Mouse (Mus musculus): ENCODE results near the gene Slc17a3. TPM values are rescaled to one million over a fixed set of nuclear protein-coding genes. Genes with fewer than 3 reads are reported as not detected.

Slc17a3 gene
- polyA plus RNA-seq (2014; fragmentation: Illumina TruSeq; extraction: RNeasy Lipid Tissue Mini Kit (QIAGEN cat#74804)) = not detected

GRCm38 (mm10) chr13:23839308-23839707 is at the start of gene Slc17a3:
Slc17a3 (plus strand) TSS chr13:23839434.

GRCm38 (mm10) chr13:23806422-23807052 is 32.7 kb upstream of the Slc17a3 start, which contains the start of gene Slc17a2:
Slc17a2 (plus strand) TSS chr13:23806993.

GRCm38 (mm10) chr13:23867405-23867804 is 28.2 kb downstream of the Slc17a3 start, which contains the start of gene Slc17a1:
Slc17a1 (plus strand) TSS chr13:23867750.

Other genes starting within 250 kb of the Slc17a3 start
- gene Hist1h2be, start 218.3 kb upstream of the Slc17a3 start, polyA plus RNA-seq (2014; fragmentation: Illumina TruSeq; extraction: RNeasy Lipid Tissue Mini Kit (QIAGEN cat#74804)) = 3.4 TPM
- 0.40 TPM for gene Hist1h1e, start 216.9 kb upstream of the Slc17a3 start, polyA plus RNA-seq (2014; fragmentation: Illumina TruSeq; extraction: RNeasy Lipid Tissue Mini Kit (QIAGEN cat#74804))
- gene Hist1h2ac, start 155.5 kb upstream of the Slc17a3 start, polyA plus RNA-seq (2014; fragmentation: Illumina TruSeq; extraction: RNeasy Lipid Tissue Mini Kit (QIAGEN cat#74804)) = 0.83 TPM
- 68.0 TPM for gene Hist1h2bc, start 155.2 kb upstream of the Slc17a3 start, polyA plus RNA-seq (2014; fragmentation: Illumina TruSeq; extraction: RNeasy Lipid Tissue Mini Kit (QIAGEN cat#74804))
- gene Hist1h1t, start 143.6 kb upstream of the Slc17a3 start, polyA plus RNA-seq (2014; fragmentation: Illumina TruSeq; extraction: RNeasy Lipid Tissue Mini Kit (QIAGEN cat#74804)) = not detected
- not detected for gene Hist1h4c, start 141.0 kb upstream of the Slc17a3 start, polyA plus RNA-seq (2014; fragmentation: Illumina TruSeq; extraction: RNeasy Lipid Tissue Mini Kit (QIAGEN cat#74804))
- 24.7 TPM for gene Hfe, start 128.6 kb upstream of the Slc17a3 start, polyA plus RNA-seq (2014; fragmentation: Illumina TruSeq; extraction: RNeasy Lipid Tissue Mini Kit (QIAGEN cat#74804))
- 9.9 TPM for gene Hist1h1c, start 100.6 kb upstream of the Slc17a3 start, polyA plus RNA-seq (2014; fragmentation: Illumina TruSeq; extraction: RNeasy Lipid Tissue Mini Kit (QIAGEN cat#74804))
- gene Hist1h3c, start 93.8 kb upstream of the Slc17a3 start, polyA plus RNA-seq (2014; fragmentation: Illumina TruSeq; extraction: RNeasy Lipid Tissue Mini Kit (QIAGEN cat#74804)) = not detected
- gene Hist1h2bb, start 92.7 kb upstream of the Slc17a3 start, polyA plus RNA-seq (2014; fragmentation: Illumina TruSeq; extraction: RNeasy Lipid Tissue Mini Kit (QIAGEN cat#74804)) = not detected
- gene Hist1h2ab, start 88.3 kb upstream of the Slc17a3 start, polyA plus RNA-seq (2014; fragmentation: Illumina TruSeq; extraction: RNeasy Lipid Tissue Mini Kit (QIAGEN cat#74804)) = not detected
- not detected for gene Hist1h3b, start 87.2 kb upstream of the Slc17a3 start, polyA plus RNA-seq (2014; fragmentation: Illumina TruSeq; extraction: RNeasy Lipid Tissue Mini Kit (QIAGEN cat#74804))
- not detected for gene Hist1h4b, start 82.4 kb upstream of the Slc17a3 start, polyA plus RNA-seq (2014; fragmentation: Illumina TruSeq; extraction: RNeasy Lipid Tissue Mini Kit (QIAGEN cat#74804))
- not detected for gene Hist1h4a, start 78.2 kb upstream of the Slc17a3 start, polyA plus RNA-seq (2014; fragmentation: Illumina TruSeq; extraction: RNeasy Lipid Tissue Mini Kit (QIAGEN cat#74804))
- gene Hist1h3a, start 77.0 kb upstream of the Slc17a3 start, polyA plus RNA-seq (2014; fragmentation: Illumina TruSeq; extraction: RNeasy Lipid Tissue Mini Kit (QIAGEN cat#74804)) = not detected
- not detected for gene Hist1h1a, start 75.8 kb upstream of the Slc17a3 start, polyA plus RNA-seq (2014; fragmentation: Illumina TruSeq; extraction: RNeasy Lipid Tissue Mini Kit (QIAGEN cat#74804))
- gene Trim38, start 69.5 kb upstream of the Slc17a3 start, polyA plus RNA-seq (2014; fragmentation: Illumina TruSeq; extraction: RNeasy Lipid Tissue Mini Kit (QIAGEN cat#74804)) = not detected
- 0.09 TPM for gene Slc17a2, start 32.4 kb upstream of the Slc17a3 start, polyA plus RNA-seq (2014; fragmentation: Illumina TruSeq; extraction: RNeasy Lipid Tissue Mini Kit (QIAGEN cat#74804))
- not detected for gene Slc17a1, start 28.3 kb downstream of the Slc17a3 start, polyA plus RNA-seq (2014; fragmentation: Illumina TruSeq; extraction: RNeasy Lipid Tissue Mini Kit (QIAGEN cat#74804))
- gene Slc17a4, start 75.6 kb downstream of the Slc17a3 start, polyA plus RNA-seq (2014; fragmentation: Illumina TruSeq; extraction: RNeasy Lipid Tissue Mini Kit (QIAGEN cat#74804)) = not detected
- gene Hist1h2ba, start 94.7 kb downstream of the Slc17a3 start, polyA plus RNA-seq (2014; fragmentation: Illumina TruSeq; extraction: RNeasy Lipid Tissue Mini Kit (QIAGEN cat#74804)) = not detected
- gene Hist1h2aa, start 95.0 kb downstream of the Slc17a3 start, polyA plus RNA-seq (2014; fragmentation: Illumina TruSeq; extraction: RNeasy Lipid Tissue Mini Kit (QIAGEN cat#74804)) = not detected
- not detected for gene Scgn, start 151.8 kb downstream of the Slc17a3 start, polyA plus RNA-seq (2014; fragmentation: Illumina TruSeq; extraction: RNeasy Lipid Tissue Mini Kit (QIAGEN cat#74804))